Mouse (Mus musculus) ES-E14 (cell line): ENCODE results near the gene Fut1. TPM values are rescaled to one million over a fixed set of nuclear protein-coding genes. Genes with fewer than 3 reads are reported as not detected.
A peak's percentile ranks its signal among the peaks of the same experiment; 100 is the strongest.

Experiments used
- DNase-seq: peaks from one replicate; pipeline ENCODE4 v3.0.0-alpha.2; 2013; ENCODE audit warnings: low read depth, low spot score
- H3K27ac ChIP-seq: 2 replicates; pipeline ENCODE4 v1.5.1; 2012; ENCODE audit warnings: low read depth, mild to moderate bottlenecking, low read length, moderate library complexity, mixed read lengths; ENCODE audit not compliant: poor library complexity, insufficient read depth, severe bottlenecking
- H3K36me3 ChIP-seq: 2 replicates; pipeline ENCODE4 v1.6.1; 2012; ENCODE audit warnings: mild to moderate bottlenecking, low read length, moderate library complexity, mixed read lengths; ENCODE audit not compliant: control insufficient read depth, poor library complexity, insufficient read depth, severe bottlenecking
- H3K4me1 ChIP-seq, 2 experiments: fragments of 150-350 bp in 1 of 2; sonication (generic) in 1 of 2; 2 replicates each; pipeline ENCODE4 v1.6.1; 2012; ENCODE audit warnings: low read length in 2 of 2, mild to moderate bottlenecking in 1 of 2, mixed read lengths in 1 of 2; ENCODE audit not compliant: control insufficient read depth in 2 of 2, insufficient read depth in 2 of 2, poor library complexity in 1 of 2
- H3K4me3 ChIP-seq, 2 experiments: fragments of 150-350 bp in 1 of 2; sonication (generic) in 1 of 2; 2 replicates each; pipeline ENCODE4 v1.5.1; 2012; ENCODE audit warnings: low read length in 2 of 2, low read depth in 1 of 2, mild to moderate bottlenecking in 1 of 2, mixed read lengths in 1 of 2; ENCODE audit not compliant: insufficient read depth in 1 of 2, poor library complexity in 1 of 2, severe bottlenecking in 1 of 2
- H3K9ac ChIP-seq: 2 replicates; pipeline ENCODE4 v1.6.1; 2012; ENCODE audit warnings: low read depth, mild to moderate bottlenecking, low read length, mixed read lengths; ENCODE audit not compliant: poor library complexity, insufficient read depth, severe bottlenecking
- H3K9me3 ChIP-seq: fragments of 150-350 bp; sonication (generic); 2 replicates; pipeline ENCODE4 v1.6.1; 2012; ENCODE audit warnings: low read depth, mild to moderate bottlenecking, low read length; ENCODE audit not compliant: control insufficient read depth, insufficient read depth
- CHD2 ChIP-seq: IDR thresholded peaks from 2 replicates; pipeline ENCODE4 v1.6.1; 2014; ENCODE audit warnings: mild to moderate bottlenecking, low read depth, low read length, inconsistent platforms
- HCFC1 ChIP-seq: IDR thresholded peaks from 2 replicates; pipeline ENCODE4 v1.6.1; 2012; ENCODE audit warnings: low read length, inconsistent platforms, borderline replicate concordance; ENCODE audit not compliant: insufficient read depth
- MAFK ChIP-seq: IDR thresholded peaks from 2 replicates; pipeline ENCODE4 v1.6.1; 2014; ENCODE audit warnings: mild to moderate bottlenecking, low read depth, low read length, inconsistent platforms; ENCODE audit not compliant: insufficient read depth
- ZC3H11A ChIP-seq: IDR thresholded peaks from 2 replicates; pipeline ENCODE4 v1.6.1; 2012; ENCODE audit warnings: low read depth, mild to moderate bottlenecking, inconsistent platforms, low read length, borderline replicate concordance
- ZNF384 ChIP-seq: IDR thresholded peaks from 2 replicates; pipeline ENCODE4 v1.6.1; 2012; ENCODE audit warnings: low read depth, low read length, inconsistent platforms
- in situ Hi-C, 2 experiments: fragments of 600-800 bp; cut with MboI; formaldehyde crosslinking; loops; one replicate each; pipeline ENCODE4 v1.15.1; 2025; ENCODE audit warnings: low sequenced_read_pairs in 2 of 2, inconsistent platforms in 1 of 2; ENCODE audit not compliant: unreplicated experiment in 2 of 2
- total RNA-seq: library from RNA; depleted of rRNA; stranded (reverse); fragments of 300-350 nt; gene quantifications from 2 replicates; pipeline ENCODE4 v1.2.3, GENCODE M21; 2012

The Fut1 gene
- total RNA-seq, 1 experiment, result 0.49 TPM

DNA sequence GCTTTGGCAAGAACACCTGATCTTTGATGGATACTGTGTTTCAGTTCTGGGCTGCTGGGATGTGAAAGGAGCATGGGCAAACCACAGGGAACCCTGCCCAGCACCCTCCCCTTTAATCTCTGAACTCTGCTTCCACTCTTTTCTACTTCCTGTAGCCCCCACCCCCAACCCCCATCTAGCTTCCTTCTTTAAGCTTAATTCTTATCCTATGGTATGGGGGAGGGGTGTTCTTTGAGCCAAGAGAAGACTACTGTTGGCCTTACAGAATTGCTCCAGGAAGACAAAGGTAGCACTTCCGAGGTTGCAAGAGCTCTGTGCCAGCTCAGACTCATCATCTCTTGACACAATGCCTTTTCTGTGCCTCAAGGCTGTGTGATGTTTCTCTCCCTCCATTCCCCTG lies 45.1 kb upstream of the Fut1 start:
- Histone ChIP-seq H3K9me3 (no peaks in the 10 kb centered on the region), H3K4me1 (peaks cover 7 to 33% of the 10 kb centered on the region in 2 experiments; a peak in 3 of 4 replicates), H3K9ac (no peak overlapping the region), H3K27ac (no peak overlapping the region), H3K4me3 (no peak overlapping the region), H3K36me3 (peaks cover 10% of the 10 kb centered on the region)
- in situ Hi-C loops, result no loop called here
- no peak for DNase-seq
- TF ChIP-seq CHD2, result no peak
- TF ChIP-seq ZC3H11A, result no peak
- TF ChIP-seq ZNF384, result no peak
- TF ChIP-seq MAFK, result no peak
- no peak for TF ChIP-seq HCFC1

DNA sequence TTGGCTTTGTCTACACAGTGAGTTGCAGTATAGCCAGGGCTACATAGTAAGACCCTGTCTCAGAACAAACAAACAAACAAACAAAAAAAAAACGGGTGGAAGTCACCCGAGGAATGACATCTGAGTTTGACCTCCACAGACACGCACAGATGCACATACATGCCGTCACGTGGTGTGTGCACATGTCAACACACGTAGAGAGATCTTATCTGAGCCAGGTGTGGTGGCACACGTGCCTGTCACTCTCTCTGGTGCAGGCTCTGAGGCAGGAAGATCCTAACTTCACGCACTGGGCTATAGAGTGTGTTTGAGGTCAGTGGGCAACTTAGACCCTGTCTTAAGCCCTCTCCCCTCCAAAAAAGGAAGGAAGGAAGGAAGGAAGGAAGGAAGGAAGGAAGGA lies 43.1 kb upstream of the Fut1 start:
- Histone ChIP-seq H3K9me3 (no peaks in the 10 kb centered on the region), H3K4me3 (no peak overlapping the region), H3K27ac (no peak overlapping the region), H3K4me1 (peaks cover 7 to 33% of the 10 kb centered on the region in 2 experiments; a peak in 3 of 4 replicates), H3K36me3 (peaks cover 14% of the 10 kb centered on the region), H3K9ac (no peak overlapping the region)
- no peak for DNase-seq
- in situ Hi-C loops, result no loop called here
- TF ChIP-seq ZC3H11A (no peak), HCFC1 (no peak), MAFK (no peak)

- Histone ChIP-seq H3K4me1 (peaks cover 7 to 33% of the 10 kb centered on the region in 2 experiments; a peak in 3 of 4 replicates), H3K27ac (peak overlapping the region; percentile 25; the same call in 1 of the 2 replicates), H3K9ac (peak overlapping the region; percentile 50), H3K9me3 (no peaks in the 10 kb centered on the region), H3K36me3 (peaks cover 14% of the 10 kb centered on the region), H3K4me3 (peak overlapping the region in 1 of 2 experiments; percentile 5; a peak in 1 of 4 replicates)
- in situ Hi-C loops, result no loop called here
- no peak for TF ChIP-seq ZC3H11A
- TF ChIP-seq CHD2, result no peak
- no peak for TF ChIP-seq MAFK
- TF ChIP-seq ZNF384, result no peak
- TF ChIP-seq HCFC1, result no peak
- DNase-seq, result no peak
Observed at GRCm38 (mm10) chr7:45574472-45575379, 42.4 kb upstream of the Fut1 start.

- TF ChIP-seq ZNF384 (no peak), ZC3H11A (no peak), MAFK (no peak), HCFC1 (no peak), CHD2 (no peak)
- H3K4me1 ChIP-seq, result peaks cover 0 to 4% of the 10 kb centered on the region in 2 experiments; a peak in 1 of 4 replicates
- in situ Hi-C loops, result no loop called here
- H3K4me3 ChIP-seq, result no peak overlapping the region
- peaks cover 23% of the 10 kb centered on the region; the same call in 1 of the 2 replicates for H3K36me3 ChIP-seq
- H3K9ac ChIP-seq, result no peak overlapping the region
- DNase-seq, result no peak
- no peak overlapping the region for H3K27ac ChIP-seq
- no peaks in the 10 kb centered on the region for H3K9me3 ChIP-seq
Observed at GRCm38 (mm10) chr7:45585923-45586322, 31.2 kb upstream of the Fut1 start.
